ENCODE assay signal across 25 mouse cellular contexts in the genomic region with DNA sequence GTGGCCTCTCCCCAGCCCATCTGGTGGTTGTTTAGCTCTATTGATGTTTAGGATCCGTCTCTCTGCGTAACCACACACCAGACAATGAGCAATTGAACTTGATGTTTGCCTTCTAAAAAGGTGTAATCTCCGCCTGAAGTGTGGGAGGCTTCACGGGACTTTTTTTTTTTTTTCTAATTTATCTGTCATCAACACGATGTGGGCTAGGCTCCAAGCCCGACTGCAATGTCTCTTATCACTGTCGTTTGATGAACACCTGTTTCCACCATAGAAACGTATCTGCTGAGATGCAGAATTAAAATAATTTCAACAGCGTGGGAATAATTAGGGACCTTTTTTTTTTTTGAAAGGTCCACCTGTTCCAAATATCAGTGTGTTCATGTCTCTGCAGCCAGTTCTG.
"Had no signal": no experiment of that assay in that cellular context is flagged by ENCODE, and none has a peak within 500 bp of the region (broad histone marks: within the 10 kb centered on the region; RNA-seq: fewer than 3 reads in every experiment).

No protein-coding gene starts in this region.

- H3K36me3 ChIP-seq: heart, embryonic 10.5 days; heart, embryonic 12.5 days; hindbrain, embryonic 10.5 days; hindbrain, embryonic 12.5 days; intestine, embryonic 15.5 days; kidney, embryonic 15.5 days; limb, embryonic 13.5 days; limb, embryonic 15.5 days; liver, embryonic 12.5 days had no signal

- DNase-seq: gastrocnemius, adult 2 months; gastrocnemius, postnatal 10 days; gastrocnemius, postnatal 25 days; heart, adult 18-20 months; heart, postnatal 10 days; heart, postnatal 4 days; kidney, adult 2 months; kidney, adult 9 months; kidney, postnatal 14 days; kidney, postnatal 36 days; layer of hippocampus, adult 9-11 months; layer of hippocampus, postnatal 36 days; left cerebral cortex, postnatal 4 days had no signal

- H3K4me1 ChIP-seq: heart, embryonic 10.5 days; heart, embryonic 12.5 days; hindbrain, embryonic 10.5 days; hindbrain, embryonic 12.5 days; intestine, embryonic 15.5 days; kidney, embryonic 15.5 days; limb, embryonic 13.5 days; limb, embryonic 15.5 days; liver, embryonic 12.5 days had no signal

- H3K27ac ChIP-seq: gastrocnemius, adult 2 months; heart, embryonic 10.5 days; hindbrain, embryonic 10.5 days; hindbrain, embryonic 12.5 days; hindbrain, embryonic 14.5 days; intestine, embryonic 15.5 days; kidney, embryonic 15.5 days; kidney, postnatal 0 days; limb, embryonic 13.5 days; limb, embryonic 15.5 days; liver, embryonic 12.5 days; liver, embryonic 14.5 days had no signal

- H3K4me3 ChIP-seq: gastrocnemius, adult 2 months; heart, embryonic 10.5 days; heart, embryonic 12.5 days; hindbrain, embryonic 10.5 days; hindbrain, embryonic 12.5 days; intestine, embryonic 15.5 days; kidney, embryonic 15.5 days; limb, embryonic 13.5 days; limb, embryonic 15.5 days; liver, embryonic 12.5 days had no signal

- H3K9me3 ChIP-seq: heart, embryonic 10.5 days; heart, embryonic 12.5 days; hindbrain, embryonic 10.5 days; hindbrain, embryonic 12.5 days; intestine, embryonic 15.5 days; kidney, embryonic 15.5 days; limb, embryonic 13.5 days; limb, embryonic 15.5 days; liver, embryonic 12.5 days had no signal

- H3K27me3 ChIP-seq: heart, embryonic 12.5 days; hindbrain, embryonic 12.5 days; intestine, embryonic 15.5 days; liver, embryonic 12.5 days had no signal

- H3K9ac ChIP-seq: heart, embryonic 12.5 days; hindbrain, embryonic 12.5 days; hindbrain, embryonic 14.5 days; intestine, embryonic 15.5 days; kidney, embryonic 15.5 days; limb, embryonic 13.5 days; limb, embryonic 15.5 days; liver, embryonic 12.5 days; liver, embryonic 14.5 days had no signal
